Mouse (Mus musculus) left cerebral cortex, adult 2 months (tissue): ENCODE data around the gene U2af1l4. TPM values are rescaled to one million over a fixed set of nuclear protein-coding genes. Genes with fewer than 3 reads are reported as not detected.

Experiments
- DNase-seq, 2 experiments: peaks; one replicate each; pipeline ENCODE4 v3.0.0; 2021 to 2022; ENCODE audit warnings: low spot score in 2 of 2, mixed read lengths in 1 of 2; ENCODE audit errors: extremely low spot score in 1 of 2
- H3K27ac ChIP-seq: fragments of 200-600 bp; 2 replicates; pipeline ENCODE4 v1.8.1; 2022
- H3K4me3 ChIP-seq: fragments of 200-600 bp; 2 replicates; pipeline ENCODE4 v1.8.1; 2022
- CTCF ChIP-seq: fragments of 200-600 bp; IDR thresholded peaks from 2 replicates; pipeline ENCODE4 v1.8.1; 2022; ENCODE audit warnings: antibody characterized with exemption, mild to moderate bottlenecking, moderate library complexity
- intact Hi-C: fragments of 180-260 bp; cut with DNase I; formaldehyde crosslinking; loops from one replicate; pipeline ENCODE4 v1.15.1; 2025
- microRNA-seq, 2 experiments: library from miRNA; unstranded; fragments of <30 nt; microRNA quantifications; one replicate each; pipeline ENCODE4 v1.2.0; 2021
- total RNA-seq, 2 experiments: library from RNA; stranded (reverse); gene quantifications; 2 replicates each; pipeline ENCODE4 v1.2.3; 2021

U2af1l4 gene
- total RNA-seq, 2 experiments from 2014 or later: 67.4 to 74.4 TPM

- no peak overlapping the region for H3K27ac ChIP-seq
- H3K4me3 ChIP-seq: no peak overlapping the region
- DNase-seq: no peak
- TF ChIP-seq CTCF: no peak
- intact Hi-C loops: no loop called here
These were observed 37.5 kb downstream of the U2af1l4 start for GRCm38 (mm10) chr7:30600651-30601050.

GRCm38 (mm10) chr7:30602583-30602982 lies 39.5 kb downstream of the U2af1l4 start:
- intact Hi-C loops: no loop called here
- no peak for DNase-seq
- Histone ChIP-seq H3K27ac (no peak overlapping the region), H3K4me3 (no peak overlapping the region)
- TF ChIP-seq CTCF: no peak

GRCm38 (mm10) chr7:30604424-30604823 lies 41.3 kb downstream of the U2af1l4 start:
- H3K4me3 ChIP-seq: no peak overlapping the region
- intact Hi-C loops: no loop called here
- TF ChIP-seq CTCF: no peak
- no peak for DNase-seq
- H3K27ac ChIP-seq: no peak overlapping the region

- no peak for TF ChIP-seq CTCF
- intact Hi-C loops: no loop called here
- DNase-seq: no peak
- Histone ChIP-seq H3K27ac (no peak overlapping the region), H3K4me3 (no peak overlapping the region)
These were observed 41.8 kb downstream of the U2af1l4 start for GRCm38 (mm10) chr7:30604944-30605343.

GRCm38 (mm10) chr7:30607706-30608309 lies 44.7 kb downstream of the U2af1l4 start:
- TF ChIP-seq CTCF: peak; percentile 54
- H3K27ac ChIP-seq: no peak overlapping the region
- no peak overlapping the region for H3K4me3 ChIP-seq
- intact Hi-C loops: loop anchor here (2.0 kb wide), 1 partner anchor 19 kb away; the partner anchor contains the start of gene Kmt2b
- no peak for DNase-seq

- intact Hi-C loops: loop anchor here (2.0 kb wide), 1 partner anchor 20 kb away; the partner anchor contains the start of gene Kmt2b
- H3K27ac ChIP-seq: no peak overlapping the region
- TF ChIP-seq CTCF: no peak
- DNase-seq: no peak
- H3K4me3 ChIP-seq: no peak overlapping the region
These were observed 45.4 kb downstream of the U2af1l4 start for GRCm38 (mm10) chr7:30608476-30608875.

- H3K27ac ChIP-seq: no peak overlapping the region
- H3K4me3 ChIP-seq: no peak overlapping the region
- intact Hi-C loops: no loop called here
- TF ChIP-seq CTCF: no peak
- no peak for DNase-seq
These were observed 46.9 kb downstream of the U2af1l4 start for GRCm38 (mm10) chr7:30610043-30610442.

- DNase-seq: no peak
- TF ChIP-seq CTCF: no peak
- intact Hi-C loops: no loop called here
- Histone ChIP-seq H3K27ac (no peak within 1 kb of the TSS), H3K4me3 (no peak within 1 kb of the TSS)
These were observed 49.7 kb downstream of the U2af1l4 start, which contains the start of gene Upk1a for GRCm38 (mm10) chr7:30612654-30613402. Gene Upk1a (minus strand): TSS chr7:30612847.

GRCm38 (mm10) chr7:30613529-30614112 lies 50.5 kb downstream of the U2af1l4 start:
- peak; percentile 82 for TF ChIP-seq CTCF
- intact Hi-C loops: no loop called here
- DNase-seq: peak; percentile 42 to 46

GRCm38 (mm10) chr7:30614454-30614853 lies 51.4 kb downstream of the U2af1l4 start:
- intact Hi-C loops: no loop called here
- no peak overlapping the region for H3K27ac ChIP-seq

More at GRCm38 (mm10) chr7:30613529-30614112, 50.5 kb downstream of the U2af1l4 start:
- no peak overlapping the region for H3K27ac ChIP-seq
- H3K4me3 ChIP-seq: no peak overlapping the region

More at GRCm38 (mm10) chr7:30614454-30614853, 51.4 kb downstream of the U2af1l4 start:
- DNase-seq: no peak
- peak; percentile 32 for TF ChIP-seq CTCF
- no peak overlapping the region for H3K4me3 ChIP-seq

Small RNA genes lying within 50 kb of the gene (microRNA-seq; reads per million reads assigned to microRNA genes)
- gene Gm38670 (0.49 to 1.2 reads per million in 2 experiments), gene Mir3569 (0.48 to 1.2 reads per million in 2 experiments)

Other genes with a start within 250 kb of the U2af1l4 start
- gene Syne4, start 248.5 kb upstream of the U2af1l4 start, total RNA-seq: 10 to 100 TPM in 1 of 2 experiments, 1 to 10 TPM in 1; 8.8 to 19.2 TPM
- gene E130208F15Rik, start 241.6 kb upstream of the U2af1l4 start, total RNA-seq: under 1 TPM in 1 of 2 experiments, not detected in 1; 0.66 TPM
- 1 to 10 TPM; 7.0 to 8.0 TPM for gene Sdhaf1, start 239.4 kb upstream of the U2af1l4 start, total RNA-seq
- 10 to 100 TPM; 33.0 to 36.4 TPM for gene Lrfn3, start 200.5 kb upstream of the U2af1l4 start, total RNA-seq
- gene Tyrobp, start 149.5 kb upstream of the U2af1l4 start, total RNA-seq: 10 to 100 TPM; 25.9 to 26.6 TPM
- gene Hcst, start 143.4 kb upstream of the U2af1l4 start, total RNA-seq: 1 to 10 TPM in 1 of 2 experiments, not detected in 1; 3.1 TPM
- 1 to 10 TPM; 3.9 to 5.1 TPM for gene Nfkbid, start 141.6 kb upstream of the U2af1l4 start, total RNA-seq
- gene Aplp1, start 117.8 kb upstream of the U2af1l4 start, total RNA-seq: 1,000 to 10,000 TPM; 1,205 to 1,260 TPM
- 10 to 100 TPM; 11.0 to 11.9 TPM for gene Kirrel2, start 105.6 kb upstream of the U2af1l4 start, total RNA-seq
- gene Nphs1, start 105.0 kb upstream of the U2af1l4 start, total RNA-seq: 1 to 10 TPM in 1 of 2 experiments, under 1 TPM in 1; 0.79 to 1.1 TPM
- not detected for gene Prodh2, start 69.7 kb upstream of the U2af1l4 start, total RNA-seq
- 100 to 1,000 TPM; 182 to 220 TPM for gene Arhgap33, start 28.2 kb upstream of the U2af1l4 start, total RNA-seq
- 1 to 10 TPM; 4.4 to 5.0 TPM for gene Hspb6, start 11.1 kb upstream of the U2af1l4 start, total RNA-seq
- gene Proser3, start 11.0 kb upstream of the U2af1l4 start, total RNA-seq: 1 to 10 TPM; 4.9 to 5.2 TPM
- 10 to 100 TPM; 42.9 to 43.2 TPM for gene Lin37, start 3.5 kb upstream of the U2af1l4 start, total RNA-seq
- gene Gm49396, start within 50 bp of the U2af1l4 start, total RNA-seq: 1 to 10 TPM; 6.4 to 8.8 TPM
- 10 to 100 TPM; 84.9 to 93.8 TPM for gene Psenen, start 326 bp downstream of the U2af1l4 start, total RNA-seq
- 1 to 10 TPM; 3.8 to 6.6 TPM for gene Igflr1, start 2.1 kb downstream of the U2af1l4 start, total RNA-seq
- 10 to 100 TPM; 53.4 to 57.4 TPM for gene Kmt2b, start 25.4 kb downstream of the U2af1l4 start, total RNA-seq
- not detected for gene Zbtb32, start 35.6 kb downstream of the U2af1l4 start, total RNA-seq
- gene Upk1a, start 49.5 kb downstream of the U2af1l4 start, total RNA-seq: under 1 TPM; 0.48 to 0.96 TPM
- 100 to 1,000 TPM; 565 to 587 TPM for gene Cox6b1, start 62.9 kb downstream of the U2af1l4 start, total RNA-seq
- not detected for gene Etv2, start 72.6 kb downstream of the U2af1l4 start, total RNA-seq
- gene Rbm42, start 87.0 kb downstream of the U2af1l4 start, total RNA-seq: 10 to 100 TPM; 67.7 to 67.8 TPM
- 1 to 10 TPM; 4.7 to 5.2 TPM for gene Haus5, start 101.7 kb downstream of the U2af1l4 start, total RNA-seq
- gene Pmis2, start 108.3 kb downstream of the U2af1l4 start, total RNA-seq: not detected
- gene 2200002J24Rik, start 135.6 kb downstream of the U2af1l4 start, total RNA-seq: not detected
- under 1 TPM; 0.70 TPM for gene Atp4a, start 148.9 kb downstream of the U2af1l4 start, total RNA-seq
- 100 to 1,000 TPM; 119 to 127 TPM for gene Tmem147, start 166.2 kb downstream of the U2af1l4 start, total RNA-seq
- gene Gapdhs, start 180.4 kb downstream of the U2af1l4 start, total RNA-seq: not detected
- gene Sbsn, start 188.2 kb downstream of the U2af1l4 start, total RNA-seq: 1 to 10 TPM; 7.8 to 8.7 TPM
- 1 to 10 TPM; 1.9 to 2.1 TPM for gene Dmkn, start 200.5 kb downstream of the U2af1l4 start, total RNA-seq
- not detected for gene Krtdap, start 224.6 kb downstream of the U2af1l4 start, total RNA-seq